Mouse (Mus musculus): ENCODE data around the gene Mup12. TPM values are rescaled to one million over a fixed set of nuclear protein-coding genes. Genes with fewer than 3 reads are reported as not detected.
"Not testable (repeated sequence)": the region's sequence is repeated elsewhere in the genome, so short reads cannot be mapped to it uniquely, and the experiment has no call there.

Mup12 gene
- polyA plus RNA-seq (2016; fragmentation: Nextera tagmentation; extraction: Ambion mirVana), result not detected in 2 replicates

DNA sequence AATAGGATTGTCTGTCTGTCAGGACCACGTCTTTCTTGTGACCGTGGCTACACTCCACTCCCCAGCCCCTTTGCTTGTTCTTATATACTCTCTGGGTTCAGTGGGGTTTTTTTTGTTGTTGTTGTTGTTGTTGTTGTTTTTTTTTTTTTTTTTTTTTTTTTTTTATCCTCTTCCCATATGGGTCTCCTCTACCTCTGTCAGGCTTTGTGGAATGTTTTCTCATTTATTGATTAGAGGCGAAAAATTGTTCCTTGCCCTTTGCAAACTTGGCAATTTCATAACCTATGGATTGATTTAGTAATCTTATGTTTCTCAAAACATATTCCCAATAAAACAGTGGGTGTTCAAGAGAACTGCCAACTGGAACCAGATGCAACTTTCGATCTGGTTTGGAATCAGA, at the start of gene Mup12:
Mup12 (minus strand) TSS at position 101 of the 400 bp plus-strand sequence.
- H3K27me3 ChIP-seq; H3K9me3 ChIP-seq; H3K4me2 ChIP-seq; H3K4me1 ChIP-seq; ATAC-seq (ENCODE audit: low FRiP score); H3K4me3 ChIP-seq (replicated peaks); H3K9ac ChIP-seq; H3K36me3 ChIP-seq (replicated peaks); H3K27ac ChIP-seq: not testable (repeated sequence)
- WGBS, result 84% methylated on average over 2 of the region's 4 CpGs

Other genes starting within 250 kb of the Mup12 start
- gene Mup1, start 239.4 kb downstream of the Mup12 start, polyA plus RNA-seq (2016; fragmentation: Nextera tagmentation; extraction: Ambion mirVana), result not detected in 2 replicates
- not detected in 2 replicates for gene Mup10, start 159.1 kb downstream of the Mup12 start, polyA plus RNA-seq (2016; fragmentation: Nextera tagmentation; extraction: Ambion mirVana)
- not detected in 2 replicates for gene Mup11, start 78.9 kb downstream of the Mup12 start, polyA plus RNA-seq (2016; fragmentation: Nextera tagmentation; extraction: Ambion mirVana)
- not detected in 2 replicates for gene Mup22, start 80.1 kb upstream of the Mup12 start, polyA plus RNA-seq (2016; fragmentation: Nextera tagmentation; extraction: Ambion mirVana)